Mouse (Mus musculus) erythroblast, embryonic 14.5 days (primary cell): ENCODE results near the gene C1rl.

ENCODE experiments used
- GATA1 ChIP-seq: IDR thresholded peaks from 2 replicates; pipeline ENCODE4 v1.6.1; 2012; ENCODE audit warnings: low read length, inconsistent platforms, mixed read lengths
- TAL1 ChIP-seq: IDR thresholded peaks from 3 replicates; pipeline ENCODE4 v1.6.1; 2012; ENCODE audit warnings: low read length, inconsistent platforms, mixed read lengths

DNA sequence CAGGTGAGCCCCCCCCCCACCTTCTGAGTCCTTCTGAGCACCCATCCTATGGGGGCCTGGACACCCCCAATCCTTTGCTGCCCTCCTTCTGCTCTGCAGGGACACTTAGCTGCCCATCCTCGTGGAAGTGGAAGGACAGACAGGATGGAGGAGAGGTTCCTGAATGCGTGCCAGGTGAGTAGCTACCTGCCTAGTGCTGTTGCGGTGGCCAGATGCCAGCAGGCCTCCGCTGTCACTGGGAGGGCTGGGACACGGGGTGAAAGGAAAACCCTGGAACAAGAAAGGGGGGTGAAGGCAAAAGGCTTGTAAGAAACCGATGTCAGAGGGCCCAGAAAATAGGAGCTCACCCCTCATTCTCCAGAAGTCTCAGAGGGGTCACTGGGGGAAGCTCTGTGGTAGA, 14.1 kb downstream of the C1rl start:
- no peak for TF ChIP-seq GATA1
- TF ChIP-seq TAL1: no peak
